Mouse (Mus musculus): ENCODE measurements around the gene Obscn.

The Obscn gene

GRCm38 (mm10) chr11:59135904-59136452 lies at the start of gene Obscn:
Obscn (minus strand) TSS chr11:59136402.
- DNase-seq (ENCODE audit: low spot score): no peak

- no peak for DNase-seq (ENCODE audit: low spot score)
These were observed 49.3 kb upstream of the Obscn start for GRCm38 (mm10) chr11:59185490-59185889.

- DNase-seq (ENCODE audit: low spot score): no peak
These were observed 47.6 kb upstream of the Obscn start for GRCm38 (mm10) chr11:59183821-59184220.

GRCm38 (mm10) chr11:59182864-59183331 lies 46.7 kb upstream of the Obscn start, which contains the start of gene Gjc2:
Gjc2 (minus strand) TSS chr11:59183213.
- DNase-seq (ENCODE audit: low spot score): peak; percentile 62

- DNase-seq (ENCODE audit: low spot score): no peak
These were observed 40.7 kb upstream of the Obscn start for GRCm38 (mm10) chr11:59176921-59177320.

GRCm38 (mm10) chr11:59176475-59176874 lies 40.3 kb upstream of the Obscn start:
- no peak for DNase-seq (ENCODE audit: low spot score)

GRCm38 (mm10) chr11:59174189-59174838 lies 38.1 kb upstream of the Obscn start:
- no peak for DNase-seq (ENCODE audit: low spot score)

GRCm38 (mm10) chr11:59170549-59170948 lies 34.3 kb upstream of the Obscn start:
- DNase-seq (ENCODE audit: low spot score): no peak

- no peak for DNase-seq (ENCODE audit: low spot score)
These were observed 33.6 kb upstream of the Obscn start for GRCm38 (mm10) chr11:59169807-59170206.

GRCm38 (mm10) chr11:59165616-59166241 lies 29.5 kb upstream of the Obscn start:
- DNase-seq (ENCODE audit: low spot score): no peak

- no peak for DNase-seq (ENCODE audit: low spot score)
These were observed 28.2 kb upstream of the Obscn start for GRCm38 (mm10) chr11:59164384-59164783.

- peak; percentile 98 for DNase-seq (ENCODE audit: low spot score)
These were observed 27.3 kb upstream of the Obscn start, which contains the start of gene Iba57 for GRCm38 (mm10) chr11:59163255-59164236. Iba57 (minus strand) TSS chr11:59163739.

- DNase-seq (ENCODE audit: low spot score): no peak
These were observed 26.4 kb upstream of the Obscn start for GRCm38 (mm10) chr11:59162443-59163254.

- no peak for DNase-seq (ENCODE audit: low spot score)
These were observed 25.2 kb upstream of the Obscn start for GRCm38 (mm10) chr11:59161398-59161797.

- DNase-seq (ENCODE audit: low spot score): no peak
These were observed 23.4 kb upstream of the Obscn start for GRCm38 (mm10) chr11:59159558-59159957.

GRCm38 (mm10) chr11:59159099-59159498 lies 22.9 kb upstream of the Obscn start:
- DNase-seq (ENCODE audit: low spot score): no peak

GRCm38 (mm10) chr11:59155900-59156299 lies 19.7 kb upstream of the Obscn start:
- no peak for DNase-seq (ENCODE audit: low spot score)

GRCm38 (mm10) chr11:59154220-59154619 lies 18.0 kb upstream of the Obscn start:
- DNase-seq (ENCODE audit: low spot score): no peak

GRCm38 (mm10) chr11:59151729-59152128 lies 15.5 kb upstream of the Obscn start:
- no peak for DNase-seq (ENCODE audit: low spot score)

- no peak for DNase-seq (ENCODE audit: low spot score)
These were observed 13.1 kb upstream of the Obscn start for GRCm38 (mm10) chr11:59149302-59149701.

GRCm38 (mm10) chr11:59142962-59143361 lies 6.8 kb upstream of the Obscn start:
- DNase-seq (ENCODE audit: low spot score): no peak
